Mouse (Mus musculus): Measurements from ENCODE around the gene 4930503E14Rik.
"Not testable (repeated sequence)": the region's sequence is repeated elsewhere in the genome, so short reads cannot be mapped to it uniquely, and the experiment has no call there.

Gene 4930503E14Rik

DNA sequence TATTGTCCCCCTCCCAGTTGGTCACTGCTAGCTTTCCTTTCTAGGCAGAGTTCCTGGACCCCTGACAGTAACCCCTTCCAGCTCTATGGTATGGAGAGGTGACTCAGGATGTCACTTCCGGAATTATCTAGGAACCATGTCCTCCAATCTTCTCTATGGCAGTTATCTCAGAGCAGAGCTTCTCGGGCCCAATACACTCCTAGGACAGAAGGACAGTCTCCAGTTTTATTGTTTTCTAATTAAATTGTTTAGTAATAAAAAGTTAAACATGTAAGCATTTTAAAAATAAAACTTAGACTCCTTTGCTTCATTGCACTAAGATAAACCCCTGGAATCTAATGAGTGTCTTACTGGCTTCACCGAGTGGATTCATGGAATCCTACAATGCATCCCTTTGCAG is at the start of gene 4930503E14Rik:
4930503E14Rik (minus strand) TSS at position 101 of the 400 bp plus-strand sequence.
- in situ Hi-C loops (cut with MboI; ENCODE audit: low sequenced_read_pairs): not testable (repeated sequence)

DNA sequence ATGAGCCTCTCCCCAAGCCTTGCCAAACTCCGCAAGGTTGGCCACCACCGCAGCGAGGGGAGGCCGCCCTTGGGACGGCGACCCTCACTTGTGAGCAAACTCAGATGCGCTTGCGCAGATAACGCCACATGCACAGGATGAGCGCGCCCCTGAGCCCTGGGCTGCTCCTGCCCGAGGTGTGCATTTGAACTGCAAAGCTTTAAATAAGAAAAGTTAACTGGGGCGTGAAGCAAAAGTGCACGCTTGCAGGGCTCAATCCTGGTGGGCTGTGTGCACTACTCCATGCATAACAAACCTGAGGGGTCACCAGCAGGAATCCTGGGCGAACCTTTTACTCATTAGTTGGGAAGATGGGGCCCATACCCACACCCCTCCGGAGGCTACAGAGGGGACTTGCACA is 35.0 kb upstream of the 4930503E14Rik start:
- in situ Hi-C loops (cut with MboI; ENCODE audit: low sequenced_read_pairs): no loop called here

DNA sequence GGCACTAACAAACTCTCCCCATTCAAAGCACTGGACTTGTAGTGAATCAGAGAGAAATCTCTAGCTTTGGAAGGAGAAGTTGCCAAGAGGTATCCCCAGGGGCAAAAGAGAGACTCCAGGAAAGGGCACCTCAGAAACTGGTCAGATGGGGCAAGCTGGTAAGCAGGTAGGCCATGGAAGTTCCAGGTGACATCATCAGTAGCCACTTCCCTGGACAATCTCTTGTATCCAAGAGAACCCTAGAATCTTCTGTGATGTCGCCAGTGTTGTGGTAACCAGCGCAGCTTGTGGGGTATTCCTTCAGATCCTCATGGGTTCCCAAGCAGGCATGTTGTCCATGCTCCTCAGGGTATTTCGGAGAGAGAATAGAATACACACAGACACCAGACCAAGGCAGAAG is 15.7 kb downstream of the 4930503E14Rik start, which contains the start of gene Gm8212:
Gm8212 (plus strand) TSS at position 301 of the 400 bp plus-strand sequence.
- in situ Hi-C loops (cut with MboI; ENCODE audit: low sequenced_read_pairs): not testable (repeated sequence)

DNA sequence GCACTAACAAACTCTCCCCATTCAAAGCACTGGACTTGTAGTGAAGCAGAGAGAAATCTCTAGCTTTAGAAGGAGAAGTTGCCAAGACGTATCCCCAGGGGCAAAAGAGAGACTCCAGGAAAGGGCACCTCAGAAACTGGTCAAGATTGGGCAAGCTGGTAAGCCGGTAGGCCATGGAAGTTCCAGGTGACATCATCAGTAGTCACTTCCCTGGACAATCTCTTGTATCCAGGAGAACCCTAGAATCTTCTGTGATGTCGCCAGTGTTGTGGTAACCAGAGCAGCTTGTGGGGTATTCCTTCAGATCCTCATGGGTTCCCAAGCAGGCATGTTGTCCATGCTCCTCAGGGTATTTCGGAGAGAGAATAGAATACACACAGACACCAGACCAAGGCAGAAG is 89.5 kb downstream of the 4930503E14Rik start, which contains the start of gene Gm3327:
Gm3327 (plus strand) TSS at position 301 of the 400 bp plus-strand sequence.
- in situ Hi-C loops (cut with MboI; ENCODE audit: low sequenced_read_pairs): not testable (repeated sequence)

Data from CH12F3 (cell line).